Mouse (Mus musculus): ENCODE measurements around the gene Ube2c. TPM values are rescaled to one million over a fixed set of nuclear protein-coding genes. Genes with fewer than 3 reads are reported as not detected.

The Ube2c gene
- not detected for polyA plus RNA-seq (2014; fragmentation: Illumina TruSeq; extraction: RNeasy Lipid Tissue Mini Kit (QIAGEN cat#74804); ENCODE audit: low read depth, low replicate concordance)

DNA sequence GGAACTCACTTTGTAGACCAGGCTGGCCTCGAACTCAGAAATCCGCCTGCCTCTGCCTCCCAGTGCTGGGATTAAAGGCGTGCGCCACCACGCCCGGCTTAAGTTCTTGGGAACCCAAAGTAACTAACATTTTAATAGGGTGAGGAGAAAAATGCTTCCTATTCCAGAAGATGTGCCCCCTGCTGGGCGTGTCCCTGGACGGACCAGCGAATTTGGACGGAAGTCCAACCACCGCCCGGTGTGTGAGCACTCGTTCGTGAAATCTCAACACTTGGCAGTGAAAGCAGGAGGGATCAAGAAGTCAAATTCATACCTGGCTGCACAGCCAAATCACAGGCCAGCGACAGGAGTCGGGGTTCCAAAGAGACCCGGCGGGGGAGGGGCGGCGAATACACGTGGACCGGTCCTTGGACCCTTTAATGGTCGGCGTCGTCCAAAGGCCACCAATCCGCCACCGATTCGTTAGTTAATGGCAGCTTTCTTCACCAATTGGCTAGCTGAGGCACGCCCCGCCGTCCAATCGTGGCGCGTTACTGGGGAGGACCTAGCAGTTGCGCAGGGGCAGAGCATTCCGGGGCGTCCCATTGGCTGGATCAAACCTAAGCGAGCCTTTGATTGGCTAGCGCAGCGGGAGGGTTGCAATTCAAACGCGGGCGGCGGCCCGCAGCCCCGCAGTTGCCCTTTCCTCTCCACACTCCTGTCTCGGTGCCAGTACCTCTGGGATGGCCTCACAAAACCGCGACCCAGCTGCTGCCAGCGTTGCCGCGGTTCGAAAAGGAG lies at the start of gene Ube2c:
TSS of gene Ube2c (plus strand) at position 641 of the 780 bp plus-strand sequence.

DNA sequence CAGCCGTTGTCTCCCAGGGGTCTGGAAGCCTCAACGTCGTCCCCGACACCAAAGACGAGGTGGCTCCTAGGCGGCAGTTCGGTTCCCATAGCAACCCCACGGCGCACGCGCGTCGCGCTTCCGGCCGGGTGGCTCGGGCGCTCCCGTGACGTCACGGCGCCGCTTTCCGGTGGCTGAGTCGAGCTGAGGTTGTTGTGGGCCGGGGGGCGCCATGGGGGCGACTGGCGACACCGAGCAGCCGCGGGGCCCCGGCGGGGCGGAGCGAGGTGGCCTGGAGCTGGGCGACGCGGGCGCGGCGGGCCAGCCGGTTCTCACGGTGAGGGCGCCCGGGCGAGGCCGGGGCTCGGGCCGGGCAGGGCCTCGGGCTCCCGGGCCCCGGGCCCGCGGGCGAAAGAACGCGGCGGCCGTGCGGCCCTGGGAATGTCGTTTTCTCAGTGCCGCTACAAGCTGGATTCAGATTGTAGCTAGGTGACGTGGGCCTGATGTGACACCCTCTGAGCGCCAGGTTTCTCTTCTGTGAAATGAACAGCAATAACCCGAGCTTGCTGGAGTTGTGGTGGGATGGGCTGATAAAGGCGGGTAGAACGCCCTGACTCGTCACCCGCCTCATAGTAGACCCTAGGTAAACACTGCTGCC lies 23.7 kb upstream of the Ube2c start, which contains the start of the genes Wfdc3 and Dnttip1:
TSS of gene Wfdc3 (minus strand) at position 89 of the 637 bp plus-strand sequence.
TSS of gene Dnttip1 (plus strand) at position 141 of the 637 bp plus-strand sequence.

DNA sequence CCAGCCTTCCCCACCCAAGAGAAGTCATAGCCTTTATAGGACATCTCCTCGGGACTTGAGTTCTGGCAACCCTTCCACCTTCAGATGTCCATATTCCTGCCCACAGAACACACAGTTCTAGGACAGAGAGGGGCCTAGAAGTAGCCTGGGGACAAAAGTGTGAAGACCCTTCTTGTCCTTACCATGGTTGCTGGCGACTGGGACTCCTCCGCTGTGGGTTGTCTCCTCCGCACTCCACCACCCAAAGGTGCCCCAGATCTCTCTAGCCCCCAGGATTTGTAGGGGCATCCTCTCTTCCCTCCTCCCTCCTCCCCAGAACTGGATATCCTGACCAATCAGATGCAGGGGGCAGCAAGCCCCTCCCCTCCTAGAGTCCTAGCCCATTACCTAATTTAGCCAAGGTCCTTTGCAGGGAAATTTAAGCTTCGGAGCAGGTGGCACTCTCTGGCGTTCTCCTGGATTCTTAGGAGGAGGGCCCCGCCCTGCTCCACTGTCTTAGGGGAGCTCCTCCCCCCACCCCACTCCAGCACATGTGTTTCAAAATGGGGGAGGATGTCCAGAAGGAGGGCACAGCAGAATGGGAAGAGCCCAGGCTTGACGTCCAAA lies 9.9 kb downstream of the Ube2c start, which contains the start of gene Tnnc2:
TSS of gene Tnnc2 (minus strand) at position 487 of the 606 bp plus-strand sequence.

DNA sequence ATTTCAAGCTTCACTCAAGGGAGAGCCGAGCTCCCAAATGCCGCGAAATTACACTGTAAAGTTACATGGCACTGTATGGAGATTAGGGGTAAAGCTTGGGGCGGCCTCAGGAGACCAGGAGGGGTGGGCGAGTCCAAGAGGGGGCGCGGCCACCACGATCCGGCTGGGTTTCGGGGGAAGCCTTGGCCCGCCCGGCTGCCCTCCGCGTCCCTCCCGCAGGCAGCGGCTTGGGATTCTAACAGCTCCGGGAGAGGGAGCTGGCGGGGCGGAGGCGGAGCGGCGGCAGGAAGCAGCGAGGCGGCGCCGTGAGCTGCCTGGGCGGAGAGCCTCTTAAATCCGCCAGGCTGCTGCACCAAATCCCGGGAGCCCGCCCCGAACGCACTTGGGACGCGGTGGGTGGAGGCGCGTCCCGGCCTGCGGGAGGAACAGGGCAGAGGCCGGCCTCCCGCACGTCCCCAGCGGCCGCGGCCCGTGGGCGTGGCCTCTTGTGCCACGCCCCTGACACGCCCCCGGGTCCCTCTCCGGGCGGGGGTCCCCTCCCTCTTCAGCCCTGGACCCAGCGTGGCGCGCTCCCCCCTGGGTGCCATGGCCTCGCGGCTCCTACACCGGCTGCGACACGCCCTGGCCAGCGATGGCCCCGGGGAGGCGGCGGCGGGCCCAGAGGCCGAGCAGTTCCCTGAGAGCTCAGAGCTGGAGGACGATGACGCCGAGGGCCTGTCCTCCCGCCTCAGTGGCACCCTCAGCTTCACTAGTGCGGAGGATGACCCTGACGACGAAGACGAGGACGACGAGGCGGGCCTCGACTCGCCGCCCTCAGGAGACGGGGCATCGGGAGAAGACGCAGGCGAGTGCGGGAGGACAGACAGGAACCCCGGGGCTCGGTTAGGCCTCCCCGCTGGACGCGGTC lies 16.0 kb downstream of the Ube2c start, which contains the start of gene Snx21:
TSS of gene Snx21 (plus strand) at position 343 of the 907 bp plus-strand sequence.

GRCm38 (mm10) chr2:164804533-164805331 lies 35.0 kb downstream of the Ube2c start, which contains the start of the genes Acot8 and Zswim3:
Gene Acot8 (minus strand): TSS chr2:164804882.
Gene Zswim3 (plus strand): TSS chr2:164805098.

DNA sequence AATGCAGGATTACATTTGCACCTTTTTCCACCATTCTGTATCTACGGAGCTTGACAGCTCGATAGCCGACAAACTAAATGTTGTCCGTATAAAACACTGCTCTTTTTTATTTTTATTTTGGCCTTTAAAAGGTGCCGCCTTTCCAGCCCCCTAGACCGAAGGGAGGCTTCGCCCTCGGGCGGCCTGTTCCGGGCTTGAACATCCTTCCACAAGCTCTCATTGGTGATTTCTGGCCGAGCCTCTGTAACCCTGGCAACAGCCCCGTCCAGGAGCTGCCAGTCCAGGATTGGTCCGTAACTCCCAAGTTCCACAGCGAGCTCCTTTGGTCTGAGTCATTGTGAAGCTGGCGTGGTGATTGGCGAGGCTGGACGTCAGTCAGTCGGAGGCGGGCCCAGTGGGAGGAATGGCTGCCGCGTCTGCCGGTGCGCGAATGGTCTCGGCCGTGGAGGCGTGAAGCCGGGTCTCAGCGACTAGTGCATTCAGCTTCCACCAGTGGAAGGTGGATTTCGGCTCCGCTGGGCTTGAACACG lies 53.0 kb downstream of the Ube2c start, which contains the start of gene Zswim1:
TSS of gene Zswim1 (plus strand) at position 51 of the 530 bp plus-strand sequence.

Other genes starting within 250 kb of the Ube2c start
- gene Wfdc2, start 207.5 kb upstream of the Ube2c start, polyA plus RNA-seq (2014; fragmentation: Illumina TruSeq; extraction: RNeasy Lipid Tissue Mini Kit (QIAGEN cat#74804); ENCODE audit: low read depth, low replicate concordance), result not detected
- gene Spint3, start 196.4 kb upstream of the Ube2c start, polyA plus RNA-seq (2014; fragmentation: Illumina TruSeq; extraction: RNeasy Lipid Tissue Mini Kit (QIAGEN cat#74804); ENCODE audit: low read depth, low replicate concordance), result not detected
- not detected for gene Wfdc6a, start 184.5 kb upstream of the Ube2c start, polyA plus RNA-seq (2014; fragmentation: Illumina TruSeq; extraction: RNeasy Lipid Tissue Mini Kit (QIAGEN cat#74804); ENCODE audit: low read depth, low replicate concordance)
- not detected for gene Eppin, start 176.3 kb upstream of the Ube2c start, polyA plus RNA-seq (2014; fragmentation: Illumina TruSeq; extraction: RNeasy Lipid Tissue Mini Kit (QIAGEN cat#74804); ENCODE audit: low read depth, low replicate concordance)
- gene Wfdc6b, start 156.4 kb upstream of the Ube2c start, polyA plus RNA-seq (2014; fragmentation: Illumina TruSeq; extraction: RNeasy Lipid Tissue Mini Kit (QIAGEN cat#74804); ENCODE audit: low read depth, low replicate concordance), result not detected
- not detected for gene Wfdc8, start 156.3 kb upstream of the Ube2c start, polyA plus RNA-seq (2014; fragmentation: Illumina TruSeq; extraction: RNeasy Lipid Tissue Mini Kit (QIAGEN cat#74804); ENCODE audit: low read depth, low replicate concordance)
- 0.37 TPM for gene Wfdc16, start 131.1 kb upstream of the Ube2c start, polyA plus RNA-seq (2014; fragmentation: Illumina TruSeq; extraction: RNeasy Lipid Tissue Mini Kit (QIAGEN cat#74804); ENCODE audit: low read depth, low replicate concordance)
- not detected for gene Wfdc10, start 113.9 kb upstream of the Ube2c start, polyA plus RNA-seq (2014; fragmentation: Illumina TruSeq; extraction: RNeasy Lipid Tissue Mini Kit (QIAGEN cat#74804); ENCODE audit: low read depth, low replicate concordance)
- gene Wfdc9, start 113.3 kb upstream of the Ube2c start, polyA plus RNA-seq (2014; fragmentation: Illumina TruSeq; extraction: RNeasy Lipid Tissue Mini Kit (QIAGEN cat#74804); ENCODE audit: low read depth, low replicate concordance), result not detected
- gene Wfdc11, start 95.8 kb upstream of the Ube2c start, polyA plus RNA-seq (2014; fragmentation: Illumina TruSeq; extraction: RNeasy Lipid Tissue Mini Kit (QIAGEN cat#74804); ENCODE audit: low read depth, low replicate concordance), result not detected
- not detected for gene Wfdc13, start 84.8 kb upstream of the Ube2c start, polyA plus RNA-seq (2014; fragmentation: Illumina TruSeq; extraction: RNeasy Lipid Tissue Mini Kit (QIAGEN cat#74804); ENCODE audit: low read depth, low replicate concordance)
- gene Spint4, start 71.4 kb upstream of the Ube2c start, polyA plus RNA-seq (2014; fragmentation: Illumina TruSeq; extraction: RNeasy Lipid Tissue Mini Kit (QIAGEN cat#74804); ENCODE audit: low read depth, low replicate concordance), result not detected
- gene Spint5, start 54.6 kb upstream of the Ube2c start, polyA plus RNA-seq (2014; fragmentation: Illumina TruSeq; extraction: RNeasy Lipid Tissue Mini Kit (QIAGEN cat#74804); ENCODE audit: low read depth, low replicate concordance), result not detected
- not detected for gene Wfdc3, start 24.0 kb upstream of the Ube2c start, polyA plus RNA-seq (2014; fragmentation: Illumina TruSeq; extraction: RNeasy Lipid Tissue Mini Kit (QIAGEN cat#74804); ENCODE audit: low read depth, low replicate concordance)
- 1.6 TPM for gene Dnttip1, start 23.9 kb upstream of the Ube2c start, polyA plus RNA-seq (2014; fragmentation: Illumina TruSeq; extraction: RNeasy Lipid Tissue Mini Kit (QIAGEN cat#74804); ENCODE audit: low read depth, low replicate concordance)
- not detected for gene Tnnc2, start 10.1 kb downstream of the Ube2c start, polyA plus RNA-seq (2014; fragmentation: Illumina TruSeq; extraction: RNeasy Lipid Tissue Mini Kit (QIAGEN cat#74804); ENCODE audit: low read depth, low replicate concordance)
- 1.1 TPM for gene Snx21, start 15.9 kb downstream of the Ube2c start, polyA plus RNA-seq (2014; fragmentation: Illumina TruSeq; extraction: RNeasy Lipid Tissue Mini Kit (QIAGEN cat#74804); ENCODE audit: low read depth, low replicate concordance)
- gene Acot8, start 35.0 kb downstream of the Ube2c start, polyA plus RNA-seq (2014; fragmentation: Illumina TruSeq; extraction: RNeasy Lipid Tissue Mini Kit (QIAGEN cat#74804); ENCODE audit: low read depth, low replicate concordance), result 0.93 TPM
- gene Zswim3, start 35.2 kb downstream of the Ube2c start, polyA plus RNA-seq (2014; fragmentation: Illumina TruSeq; extraction: RNeasy Lipid Tissue Mini Kit (QIAGEN cat#74804); ENCODE audit: low read depth, low replicate concordance), result 0.90 TPM
- gene Zswim1, start 52.8 kb downstream of the Ube2c start, polyA plus RNA-seq (2014; fragmentation: Illumina TruSeq; extraction: RNeasy Lipid Tissue Mini Kit (QIAGEN cat#74804); ENCODE audit: low read depth, low replicate concordance), result 0.95 TPM
- not detected for gene Spata25, start 58.6 kb downstream of the Ube2c start, polyA plus RNA-seq (2014; fragmentation: Illumina TruSeq; extraction: RNeasy Lipid Tissue Mini Kit (QIAGEN cat#74804); ENCODE audit: low read depth, low replicate concordance)
- gene Ctsa, start 63.0 kb downstream of the Ube2c start, polyA plus RNA-seq (2014; fragmentation: Illumina TruSeq; extraction: RNeasy Lipid Tissue Mini Kit (QIAGEN cat#74804); ENCODE audit: low read depth, low replicate concordance), result 46.3 TPM
- not detected for gene Neurl2, start 63.6 kb downstream of the Ube2c start, polyA plus RNA-seq (2014; fragmentation: Illumina TruSeq; extraction: RNeasy Lipid Tissue Mini Kit (QIAGEN cat#74804); ENCODE audit: low read depth, low replicate concordance)
- 3.6 TPM for gene Pltp, start 87.8 kb downstream of the Ube2c start, polyA plus RNA-seq (2014; fragmentation: Illumina TruSeq; extraction: RNeasy Lipid Tissue Mini Kit (QIAGEN cat#74804); ENCODE audit: low read depth, low replicate concordance)
- gene Pcif1, start 109.4 kb downstream of the Ube2c start, polyA plus RNA-seq (2014; fragmentation: Illumina TruSeq; extraction: RNeasy Lipid Tissue Mini Kit (QIAGEN cat#74804); ENCODE audit: low read depth, low replicate concordance), result 3.5 TPM
- 0.40 TPM for gene Zfp335, start 141.9 kb downstream of the Ube2c start, polyA plus RNA-seq (2014; fragmentation: Illumina TruSeq; extraction: RNeasy Lipid Tissue Mini Kit (QIAGEN cat#74804); ENCODE audit: low read depth, low replicate concordance)
- gene Mmp9, start 170.9 kb downstream of the Ube2c start, polyA plus RNA-seq (2014; fragmentation: Illumina TruSeq; extraction: RNeasy Lipid Tissue Mini Kit (QIAGEN cat#74804); ENCODE audit: low read depth, low replicate concordance), result not detected
- 1.8 TPM for gene Slc12a5, start 190.9 kb downstream of the Ube2c start, polyA plus RNA-seq (2014; fragmentation: Illumina TruSeq; extraction: RNeasy Lipid Tissue Mini Kit (QIAGEN cat#74804); ENCODE audit: low read depth, low replicate concordance)